Mouse (Mus musculus): ENCODE measurements at regions not wholly inside any gene's neighbourhood (a gene's known extent, or its start where the extent isn't known, plus 50 kb on each side); places are given as distances from the start of the nearest gene placed in this dataset.

DNA sequence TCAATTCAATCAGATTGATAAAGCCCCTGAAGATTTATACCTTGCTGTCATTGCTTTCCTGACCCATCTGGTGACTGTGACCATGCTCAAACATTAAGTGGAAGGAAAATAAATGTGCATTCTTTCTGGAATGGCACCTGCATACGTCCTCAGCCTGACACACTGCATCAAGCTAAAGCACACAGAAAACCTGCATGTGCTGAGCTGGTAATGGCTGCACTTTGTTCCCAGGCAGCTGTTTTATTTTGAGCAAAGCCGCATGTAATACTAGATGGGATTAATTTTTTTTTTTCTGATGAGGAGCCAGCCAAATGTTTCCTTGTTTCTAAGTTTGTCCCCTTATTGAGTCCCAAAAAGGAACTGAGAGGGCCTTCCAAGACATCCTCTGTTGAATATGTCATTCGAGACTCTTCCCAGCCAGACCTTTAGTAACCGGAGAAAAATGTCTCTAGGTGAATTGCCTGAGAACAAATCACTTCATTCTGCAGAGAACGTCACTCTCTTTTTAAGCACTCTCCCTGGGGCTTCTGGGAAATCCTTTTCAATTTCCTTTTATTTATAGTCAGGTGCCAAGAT, 103.1 kb upstream of the Gm9747 start:
- Histone ChIP-seq H3K4me1 (no peaks in the 10 kb centered on the region), H3K4me2 (replicated peaks) (no peak overlapping the region), H3K4me3 (no peak overlapping the region), H3K36me3 (no peaks in the 10 kb centered on the region), H3K27ac (no peak overlapping the region), H3K9ac (no peak overlapping the region), H3K27me3 (no peaks in the 10 kb centered on the region), H3K9me3 (replicated peaks) (no peaks in the 10 kb centered on the region)
- ATAC-seq (ENCODE audit: low FRiP score): no peak
- WGBS: 45% methylated on average over 5 of the region's 5 CpGs

DNA sequence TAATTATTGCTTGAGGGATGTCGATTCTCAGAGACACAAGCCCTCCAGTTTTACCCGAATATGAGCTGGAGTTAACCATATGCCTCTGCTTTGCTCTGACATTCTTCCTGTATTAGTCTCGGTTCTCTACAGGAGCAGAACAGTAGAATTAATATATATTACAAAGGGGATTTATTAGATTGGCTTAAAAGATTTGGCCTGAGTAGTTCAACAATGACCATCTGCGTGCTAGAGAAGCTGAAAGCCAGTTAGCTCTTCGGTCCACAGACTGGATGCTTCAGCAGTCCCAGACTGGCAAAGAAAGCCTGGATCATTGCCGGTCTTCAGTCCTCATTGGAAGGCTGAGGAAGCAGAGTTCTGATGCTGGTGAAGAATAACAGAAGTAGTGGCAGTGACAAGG, 100.4 kb upstream of the Gm9747 start:
- ATAC-seq (ENCODE audit: low FRiP score): no peak
- H3K4me2 ChIP-seq (replicated peaks): no peak overlapping the region
- 82% methylated on average over 6 of the region's 6 CpGs for WGBS

DNA sequence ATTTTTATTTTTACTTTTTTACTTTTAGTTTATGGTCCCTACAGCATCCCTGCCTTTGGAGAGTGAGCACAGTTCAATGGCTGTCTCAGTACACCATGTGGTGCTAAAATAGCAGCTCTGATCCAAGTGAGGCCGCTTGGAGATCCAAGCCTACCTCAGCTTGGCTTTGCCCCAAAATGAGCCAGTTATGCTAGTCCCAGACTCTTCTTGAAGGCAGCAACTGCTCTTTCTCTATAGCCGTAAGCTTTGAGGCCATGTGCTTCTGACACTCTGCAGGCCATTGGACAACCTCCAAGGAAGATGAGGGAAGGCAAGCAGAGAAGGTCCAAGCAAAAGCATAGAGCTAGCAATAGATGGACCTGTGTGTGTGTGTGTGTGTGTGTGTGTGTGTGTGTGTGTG, 98.0 kb upstream of the Gm9747 start:
- Histone ChIP-seq H3K27me3 (no peaks in the 10 kb centered on the region), H3K4me2 (replicated peaks) (no peak overlapping the region), H3K9me3 (replicated peaks) (no peaks in the 10 kb centered on the region), H3K36me3 (no peaks in the 10 kb centered on the region), H3K4me3 (no peak overlapping the region), H3K9ac (no peak overlapping the region), H3K4me1 (no peaks in the 10 kb centered on the region), H3K27ac (no peak overlapping the region)
- ATAC-seq (ENCODE audit: low FRiP score): no peak
- WGBS: 94% methylated on average over 2 of the region's 2 CpGs

More for the DNA sequence above, 100.4 kb upstream of the Gm9747 start:
- Histone ChIP-seq H3K4me1 (no peaks in the 10 kb centered on the region), H3K4me3 (no peak overlapping the region), H3K36me3 (no peaks in the 10 kb centered on the region), H3K27ac (no peak overlapping the region), H3K9me3 (replicated peaks) (no peaks in the 10 kb centered on the region), H3K9ac (no peak overlapping the region), H3K27me3 (no peaks in the 10 kb centered on the region)

DNA sequence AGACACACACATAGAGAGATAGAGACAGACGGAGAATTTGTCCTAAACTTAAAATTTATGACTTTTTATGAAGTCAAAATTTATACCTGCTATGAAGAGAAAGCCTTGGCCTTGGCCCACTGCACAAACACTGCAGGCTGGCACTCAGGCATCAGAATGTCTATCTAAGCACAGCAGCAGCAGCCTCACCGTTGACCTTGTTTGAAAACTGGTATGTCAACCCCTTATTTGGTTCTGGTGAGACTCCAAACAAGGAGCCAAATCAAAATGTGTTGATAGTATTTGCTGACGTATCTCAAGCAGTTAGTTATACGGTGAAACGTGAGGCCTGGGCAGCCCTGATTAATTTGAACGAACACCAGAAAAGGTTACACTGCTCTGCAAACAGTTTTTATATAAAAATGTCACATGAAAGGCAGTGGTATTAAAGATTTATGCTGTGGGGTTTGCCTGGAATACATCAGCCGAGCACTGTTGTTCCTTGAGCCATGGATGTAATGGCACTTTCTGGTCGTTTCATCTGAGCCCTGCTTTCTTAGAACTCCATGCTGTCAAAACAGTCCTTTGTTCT, 97.1 kb upstream of the Gm9747 start:
- H3K4me3 ChIP-seq: no peak overlapping the region
- no peak overlapping the region for H3K4me2 ChIP-seq (replicated peaks)
- ATAC-seq (ENCODE audit: low FRiP score): no peak
- H3K9me3 ChIP-seq (replicated peaks): no peaks in the 10 kb centered on the region
- no peaks in the 10 kb centered on the region for H3K36me3 ChIP-seq
- 76% methylated on average over 8 of the region's 8 CpGs for WGBS
- H3K27ac ChIP-seq: no peak overlapping the region
- no peaks in the 10 kb centered on the region for H3K4me1 ChIP-seq
- no peaks in the 10 kb centered on the region for H3K27me3 ChIP-seq
- no peak overlapping the region for H3K9ac ChIP-seq

DNA sequence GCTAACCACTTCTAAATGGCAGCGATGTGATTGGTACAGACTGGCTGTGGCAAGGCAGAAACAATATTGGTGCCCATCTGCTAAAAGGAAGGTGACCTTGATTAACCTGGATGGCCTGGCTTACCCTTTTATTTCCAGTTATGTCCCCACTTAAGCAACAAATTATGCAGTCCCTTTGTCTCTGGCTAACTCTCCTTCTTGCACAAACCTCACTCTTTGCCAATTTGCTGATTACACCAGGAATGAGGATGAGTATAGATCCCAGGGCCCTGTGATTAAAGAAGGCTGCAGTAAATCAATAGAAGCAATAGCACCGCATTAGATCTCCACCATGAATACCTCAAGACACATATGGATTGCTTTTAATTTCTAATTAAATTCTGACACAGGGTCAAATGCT, 87.7 kb upstream of the Gm9747 start:
- H3K36me3 ChIP-seq: no peaks in the 10 kb centered on the region
- ATAC-seq (ENCODE audit: low FRiP score): no peak
- no peak overlapping the region for H3K9ac ChIP-seq
- 85% methylated on average over 2 of the region's 2 CpGs for WGBS
- no peaks in the 10 kb centered on the region for H3K27me3 ChIP-seq
- H3K4me3 ChIP-seq: no peak overlapping the region
- no peaks in the 10 kb centered on the region for H3K9me3 ChIP-seq (replicated peaks)
- no peak overlapping the region for H3K4me2 ChIP-seq (replicated peaks)
- H3K27ac ChIP-seq: no peak overlapping the region
- no peaks in the 10 kb centered on the region for H3K4me1 ChIP-seq

DNA sequence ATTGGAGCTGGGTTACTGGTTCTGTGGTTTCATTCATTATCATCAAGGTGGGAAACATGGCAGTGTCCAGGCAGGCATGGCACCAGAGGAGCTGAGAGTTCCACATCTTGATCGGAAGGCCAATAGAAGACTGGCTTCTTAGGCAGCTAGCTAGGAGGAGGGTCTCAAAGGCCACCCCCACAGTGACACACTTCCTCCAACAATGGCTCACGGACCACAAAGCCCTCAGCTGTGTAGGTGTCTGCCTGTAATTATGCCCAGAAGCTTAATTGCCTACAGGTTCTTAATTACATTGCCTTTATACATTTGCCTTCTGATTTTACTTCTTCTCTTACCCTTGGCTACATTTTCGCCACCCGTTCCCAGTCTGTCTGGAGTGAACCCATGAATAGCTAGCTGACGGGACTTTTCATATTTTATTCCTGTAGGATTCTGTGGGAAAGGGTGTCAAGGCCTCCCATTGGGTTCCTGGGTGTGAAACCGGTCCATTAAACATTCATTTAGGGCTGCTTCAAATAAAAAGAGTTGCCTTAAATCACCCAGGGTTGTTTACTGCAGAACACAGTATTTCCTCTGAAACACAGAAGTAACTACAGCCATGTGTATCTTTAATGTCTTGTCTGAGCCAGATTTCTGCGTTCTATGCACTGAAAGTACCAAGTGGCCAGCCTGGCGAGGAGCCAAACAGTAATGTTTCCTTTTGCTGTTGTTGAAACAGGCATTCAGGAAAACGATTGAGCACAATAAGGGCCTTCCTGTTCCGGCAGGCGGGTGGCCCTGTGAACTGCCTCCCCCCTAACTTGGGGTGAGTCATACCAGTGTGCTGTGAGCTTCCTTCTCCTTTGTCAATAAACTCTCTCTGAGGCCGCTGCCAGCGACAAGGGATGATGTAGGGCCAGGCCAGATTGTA, 82.4 kb upstream of the Gm9747 start:
- Histone ChIP-seq H3K9ac (no peak overlapping the region), H3K4me2 (replicated peaks) (no peak overlapping the region), H3K27me3 (no peaks in the 10 kb centered on the region), H3K4me1 (peaks cover 6% of the 10 kb centered on the region; the same call in 1 of the 2 replicates), H3K27ac (no peak overlapping the region), H3K9me3 (replicated peaks) (no peaks in the 10 kb centered on the region), H3K36me3 (no peaks in the 10 kb centered on the region), H3K4me3 (no peak overlapping the region)
- WGBS: 58% methylated on average over 13 of the region's 13 CpGs
- peak; percentile 58; the same call in 1 of the 2 replicates for ATAC-seq (ENCODE audit: low FRiP score)

DNA sequence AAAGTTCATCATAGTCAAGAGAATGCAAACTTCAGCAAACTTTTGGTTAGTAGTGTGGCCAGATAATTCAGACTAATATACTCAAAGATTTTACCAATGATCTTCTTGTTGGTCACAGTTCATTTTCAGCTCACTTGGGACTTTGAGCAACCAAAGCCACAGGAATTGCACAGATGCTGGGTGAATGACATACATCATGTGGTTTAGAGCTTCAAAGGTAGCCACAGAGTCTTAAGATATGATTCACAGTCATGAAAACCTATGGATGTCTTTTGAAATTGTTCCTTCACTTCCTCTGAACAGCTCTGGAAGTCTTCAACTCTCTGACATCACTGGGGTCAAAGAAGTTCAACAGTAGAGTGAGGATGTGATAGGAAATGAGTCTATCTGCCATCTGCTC, 77.0 kb upstream of the Gm9747 start:
- no peaks in the 10 kb centered on the region for H3K9me3 ChIP-seq (replicated peaks)

DNA sequence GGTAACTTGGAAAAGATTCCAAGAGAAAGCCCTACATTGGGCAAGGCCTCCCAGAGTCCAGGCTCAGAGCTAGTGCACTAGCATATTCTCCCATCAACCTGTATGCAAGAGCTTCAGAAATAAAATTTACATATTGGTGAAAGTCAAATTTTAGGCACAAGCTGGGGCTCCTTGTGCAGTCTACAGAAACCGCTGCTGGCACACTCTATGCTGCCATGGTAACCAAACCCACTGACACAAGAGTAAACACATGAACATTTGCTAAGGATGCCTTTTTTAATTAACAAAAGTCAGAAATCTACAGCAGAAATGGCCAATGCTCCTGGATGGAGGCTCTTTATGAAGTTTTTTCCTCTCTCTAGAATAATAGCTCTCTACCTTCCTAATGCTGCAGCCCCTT, 75.9 kb upstream of the Gm9747 start:
- no peak for ATAC-seq (ENCODE audit: low FRiP score)
- Histone ChIP-seq H3K9ac (no peak overlapping the region), H3K27me3 (no peaks in the 10 kb centered on the region), H3K4me1 (no peaks in the 10 kb centered on the region), H3K27ac (no peak overlapping the region), H3K4me3 (no peak overlapping the region), H3K4me2 (replicated peaks) (no peak overlapping the region), H3K36me3 (no peaks in the 10 kb centered on the region), H3K9me3 (replicated peaks) (no peaks in the 10 kb centered on the region)
- 92% methylated on average over 1 of the region's 1 CpGs for WGBS

More for the DNA sequence above, 77.0 kb upstream of the Gm9747 start:
- H3K9ac ChIP-seq: no peak overlapping the region
- H3K27me3 ChIP-seq: no peaks in the 10 kb centered on the region
- H3K4me3 ChIP-seq: no peak overlapping the region
- no peaks in the 10 kb centered on the region for H3K36me3 ChIP-seq
- no peak overlapping the region for H3K27ac ChIP-seq
- H3K4me1 ChIP-seq: peaks cover 3% of the 10 kb centered on the region; the same call in 1 of the 2 replicates
- H3K4me2 ChIP-seq (replicated peaks): no peak overlapping the region
- no peak for ATAC-seq (ENCODE audit: low FRiP score)

DNA sequence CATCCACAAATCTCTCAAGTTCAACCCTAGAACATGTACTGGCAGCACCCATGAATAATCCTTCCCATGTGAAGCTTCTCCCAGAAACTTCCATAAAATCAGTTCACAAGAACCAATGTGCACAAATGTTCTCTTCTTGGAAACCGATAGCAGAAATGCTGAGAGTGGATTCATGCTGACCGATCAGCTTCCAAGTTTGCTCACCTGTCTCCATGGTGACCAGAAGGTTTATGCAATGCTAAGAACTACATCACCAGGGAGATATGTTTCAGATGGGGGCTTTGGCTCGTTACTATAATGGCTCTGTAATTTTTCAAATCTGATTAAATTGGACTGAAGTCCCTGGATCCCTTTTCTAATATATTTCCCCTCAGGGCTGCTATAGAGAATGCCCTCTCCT, 74.4 kb upstream of the Gm9747 start:
- 69% methylated on average over 3 of the region's 3 CpGs for WGBS
- Histone ChIP-seq H3K9me3 (replicated peaks) (no peaks in the 10 kb centered on the region), H3K36me3 (no peaks in the 10 kb centered on the region), H3K9ac (no peak overlapping the region), H3K27me3 (no peaks in the 10 kb centered on the region), H3K4me2 (replicated peaks) (no peak overlapping the region), H3K4me3 (no peak overlapping the region), H3K4me1 (no peaks in the 10 kb centered on the region), H3K27ac (no peak overlapping the region)
- ATAC-seq (ENCODE audit: low FRiP score): no peak

DNA sequence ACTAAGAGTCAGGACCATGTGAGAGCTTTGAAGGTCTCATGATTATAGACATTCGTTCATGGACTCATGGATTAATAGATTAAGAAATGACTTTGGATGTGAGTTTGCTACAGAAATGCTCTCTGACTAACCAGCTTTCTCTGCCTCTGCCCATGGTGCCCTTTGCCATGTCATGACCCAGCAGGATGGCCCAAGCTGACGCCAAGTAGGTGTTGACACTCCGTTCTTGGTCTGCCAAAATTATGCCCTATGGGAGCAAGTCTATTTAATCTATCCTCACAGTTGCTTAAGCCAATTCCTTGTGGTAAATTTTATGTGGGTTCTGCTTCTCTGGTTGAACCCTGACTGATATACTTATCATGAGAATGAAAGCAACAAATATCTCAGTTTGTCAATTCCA, 73.7 kb upstream of the Gm9747 start:
- ATAC-seq (ENCODE audit: low FRiP score): no peak
- 89% methylated on average over 3 of the region's 3 CpGs for WGBS
- no peaks in the 10 kb centered on the region for H3K4me1 ChIP-seq
- no peaks in the 10 kb centered on the region for H3K9me3 ChIP-seq (replicated peaks)
- no peaks in the 10 kb centered on the region for H3K36me3 ChIP-seq
- no peak overlapping the region for H3K27ac ChIP-seq
- no peak overlapping the region for H3K4me2 ChIP-seq (replicated peaks)
- H3K27me3 ChIP-seq: no peaks in the 10 kb centered on the region
- H3K9ac ChIP-seq: no peak overlapping the region
- H3K4me3 ChIP-seq: no peak overlapping the region

DNA sequence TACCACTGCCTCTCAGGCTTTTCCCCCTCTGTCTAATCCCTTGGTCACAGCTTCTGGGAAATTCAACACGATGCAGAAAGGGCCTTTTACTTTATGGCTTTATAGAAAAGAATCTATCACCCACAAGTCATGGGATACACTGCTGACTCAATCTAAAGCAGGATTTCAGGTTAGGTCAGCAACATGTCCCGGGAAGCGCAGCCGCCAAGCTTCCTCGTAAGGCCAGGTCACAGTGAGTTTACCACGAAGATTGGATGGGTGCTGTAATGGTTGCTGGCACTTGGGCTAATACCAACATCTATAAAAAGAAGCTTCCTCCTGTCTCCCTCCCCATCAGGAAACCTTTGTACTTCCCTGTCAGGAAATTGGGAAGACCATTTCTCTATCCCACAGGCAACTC, 70.0 kb upstream of the Gm9747 start:
- Histone ChIP-seq H3K27ac (no peak overlapping the region), H3K9me3 (replicated peaks) (no peaks in the 10 kb centered on the region), H3K4me2 (replicated peaks) (no peak overlapping the region), H3K4me1 (no peaks in the 10 kb centered on the region), H3K9ac (no peak overlapping the region), H3K4me3 (no peak overlapping the region), H3K36me3 (no peaks in the 10 kb centered on the region), H3K27me3 (no peaks in the 10 kb centered on the region)
- ATAC-seq (ENCODE audit: low FRiP score): no peak
- WGBS: 93% methylated on average over 6 of the region's 6 CpGs

DNA sequence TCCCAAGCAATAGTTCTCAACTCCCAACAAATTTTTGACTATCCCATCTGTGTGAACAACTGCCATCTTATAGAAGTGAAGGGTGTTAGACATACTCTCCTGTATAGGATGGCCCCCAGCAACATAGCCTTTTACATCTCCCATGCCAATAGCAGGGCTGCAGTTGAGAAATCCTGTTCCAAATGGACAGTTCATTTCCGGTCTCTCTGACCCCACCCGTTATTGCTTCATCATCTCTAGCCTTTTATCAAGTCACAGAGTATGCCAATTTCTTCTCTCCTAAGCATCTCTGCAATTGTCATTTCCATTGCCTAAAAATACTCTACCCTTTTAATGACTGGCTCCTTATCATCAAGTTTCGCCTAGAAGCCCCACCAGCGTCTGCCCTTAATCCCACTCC, 64.8 kb upstream of the Gm9747 start:
- Histone ChIP-seq H3K36me3 (no peaks in the 10 kb centered on the region), H3K27me3 (no peaks in the 10 kb centered on the region)

DNA sequence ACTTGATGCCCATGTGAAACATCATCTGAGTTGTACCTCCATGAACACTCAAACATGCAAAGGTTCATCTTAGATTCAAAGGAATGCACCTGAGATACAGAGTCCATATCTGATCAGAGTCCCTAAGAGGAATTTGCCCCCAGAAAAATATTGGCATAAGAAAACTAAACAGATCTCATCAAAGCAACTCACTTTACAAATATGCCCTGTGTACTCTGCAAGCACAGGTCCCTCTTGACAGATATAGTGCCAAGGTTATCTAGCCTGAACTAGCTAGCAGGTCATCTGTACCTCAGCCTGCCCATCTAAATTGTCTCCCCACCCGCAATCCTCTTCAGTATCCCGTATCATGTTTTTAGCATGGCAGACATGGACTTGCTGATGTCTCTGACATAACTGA, 64.0 kb upstream of the Gm9747 start:
- WGBS: 99% methylated on average over 2 of the region's 2 CpGs
- Histone ChIP-seq H3K4me2 (replicated peaks) (no peak overlapping the region), H3K27me3 (no peaks in the 10 kb centered on the region), H3K9me3 (replicated peaks) (no peaks in the 10 kb centered on the region), H3K4me1 (no peaks in the 10 kb centered on the region), H3K4me3 (no peak overlapping the region), H3K36me3 (no peaks in the 10 kb centered on the region), H3K9ac (no peak overlapping the region), H3K27ac (no peak overlapping the region)
- no peak for ATAC-seq (ENCODE audit: low FRiP score)

More for the DNA sequence above, 64.8 kb upstream of the Gm9747 start:
- H3K9me3 ChIP-seq (replicated peaks): no peaks in the 10 kb centered on the region
- no peak for ATAC-seq (ENCODE audit: low FRiP score)
- no peaks in the 10 kb centered on the region for H3K4me1 ChIP-seq
- H3K4me2 ChIP-seq (replicated peaks): no peak overlapping the region
- 93% methylated on average over 4 of the region's 4 CpGs for WGBS
- no peak overlapping the region for H3K27ac ChIP-seq
- no peak overlapping the region for H3K4me3 ChIP-seq
- no peak overlapping the region for H3K9ac ChIP-seq

All from hindbrain, embryonic 12.5 days (tissue).